Mouse (Mus musculus): ENCODE data around the gene Ppig.

Ppig gene

DNA sequence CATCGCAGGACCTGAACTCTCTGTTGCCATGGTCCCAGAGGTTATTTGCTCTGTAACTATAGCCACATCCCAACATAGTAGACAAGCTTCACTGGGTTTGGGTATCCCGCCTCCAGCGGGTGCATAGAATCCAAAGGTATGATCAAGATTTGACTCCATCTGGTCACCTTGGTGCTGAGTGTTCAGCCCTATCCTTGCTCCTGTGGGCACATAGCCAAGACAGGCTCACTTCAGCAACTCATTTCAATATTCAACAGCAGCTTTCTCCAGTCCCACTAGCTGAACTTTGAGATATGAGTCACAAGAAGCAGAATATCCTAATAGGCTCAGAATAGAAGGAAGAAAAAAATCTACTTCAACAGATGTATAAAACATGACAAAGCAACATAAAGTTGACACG is 41.0 kb downstream of the Ppig start:
- no peak for DNase-seq (ENCODE audit: low read depth)

DNA sequence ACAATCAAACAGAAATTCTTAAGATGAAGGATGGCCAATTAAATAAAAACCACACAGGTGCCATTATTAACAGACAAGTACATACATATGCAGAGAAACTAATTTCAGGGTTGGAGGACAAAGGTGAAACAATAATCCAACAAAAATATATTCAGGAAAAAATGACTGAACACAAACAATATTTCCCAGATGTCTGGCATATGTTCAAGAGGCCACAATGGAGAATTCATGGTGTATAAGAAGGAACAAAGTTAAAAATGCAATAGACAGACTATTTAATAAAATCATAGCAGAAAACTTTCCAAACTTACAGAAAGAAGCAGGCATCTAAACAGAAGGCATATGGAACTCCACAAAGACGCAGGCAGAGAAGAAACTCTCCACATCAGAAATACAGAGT is 42.4 kb downstream of the Ppig start:
- no peak for DNase-seq (ENCODE audit: low read depth)

GRCm38 (mm10) chr2:69773331-69773730 is 51.0 kb downstream of the Ppig start:
- DNase-seq (ENCODE audit: low read depth): no peak

- no peak for DNase-seq (ENCODE audit: low read depth)
Observed at GRCm38 (mm10) chr2:69777985-69778835, 55.9 kb downstream of the Ppig start.

- DNase-seq (ENCODE audit: low read depth): no peak
Observed at GRCm38 (mm10) chr2:69778836-69779177, 56.5 kb downstream of the Ppig start.

DNA sequence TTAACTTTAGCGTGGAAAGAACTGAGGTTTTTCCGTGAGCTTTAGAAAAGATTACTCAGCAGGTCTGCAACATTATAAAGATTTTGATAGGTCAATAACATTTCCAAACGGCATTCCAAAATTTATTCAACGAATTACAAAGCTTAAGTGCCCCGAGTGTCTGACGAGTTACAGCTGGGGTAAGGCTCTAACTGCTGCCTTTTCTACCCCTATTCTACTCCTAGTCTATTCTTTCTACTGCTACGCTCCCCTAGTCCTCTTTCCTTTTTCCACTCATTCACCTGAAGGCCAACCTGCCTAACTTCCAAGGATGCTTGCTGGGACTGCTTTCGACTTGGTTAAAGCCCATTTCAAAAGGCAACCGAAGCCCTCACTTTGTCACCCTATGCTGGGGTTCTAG is 66.6 kb downstream of the Ppig start:
- no peak for DNase-seq (ENCODE audit: low read depth)

GRCm38 (mm10) chr2:69789429-69790069 is 67.2 kb downstream of the Ppig start, which contains the start of the genes Ccdc173 and Phospho2:
Ccdc173 (minus strand) TSS chr2:69789575.
Phospho2 (plus strand) TSS chr2:69789623.
- peak; percentile 93 for DNase-seq (ENCODE audit: low read depth)

GRCm38 (mm10) chr2:69790285-69790684 is 67.9 kb downstream of the Ppig start:
- DNase-seq (ENCODE audit: low read depth): peak; percentile 75

DNA sequence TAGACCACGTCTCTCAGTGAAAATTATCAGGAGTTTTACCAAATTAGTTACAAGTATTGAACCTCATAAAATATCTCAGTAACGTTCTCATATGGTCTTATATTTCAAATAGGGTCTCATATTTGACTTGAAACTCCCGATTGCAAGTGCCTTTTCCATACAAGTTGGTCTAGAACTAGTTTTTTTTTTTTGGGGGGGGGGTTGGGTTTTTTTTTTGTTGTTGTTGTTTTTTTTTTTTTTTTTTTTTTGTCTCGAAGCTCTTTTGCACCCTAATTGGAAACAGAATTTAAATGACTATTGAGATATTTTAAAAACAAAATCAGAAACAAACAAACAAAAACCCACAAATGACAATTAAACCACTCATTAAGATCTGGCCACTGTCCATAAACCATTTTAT is 68.4 kb downstream of the Ppig start:
- no peak for DNase-seq (ENCODE audit: low read depth)

- no peak for DNase-seq (ENCODE audit: low read depth)
Observed at GRCm38 (mm10) chr2:69802911-69803312, 80.6 kb downstream of the Ppig start.
